Mouse (Mus musculus) stomach, embryonic 14.5 days (tissue): ENCODE data around the gene Mfge8. TPM values are rescaled to one million over a fixed set of nuclear protein-coding genes. Genes with fewer than 3 reads are reported as not detected.

Experiments
- ATAC-seq: fragments of 200-750 bp; cut with Nextera tagmentation; 2 replicates; pipeline ENCODE4 v1.8.0; 2017; ENCODE audit warnings: low read depth, moderate TSS enrichment; ENCODE audit not compliant: insufficient number of reproducible peaks, insufficient read depth, low FRiP score
- H3K27ac ChIP-seq: fragments of 300-500 bp; sonication (generic); 2 replicates; pipeline ENCODE4 v1.5.1; 2014; ENCODE audit warnings: mild to moderate bottlenecking, low read length, moderate library complexity, mixed read lengths
- H3K27me3 ChIP-seq: fragments of 300-500 bp; sonication (generic); 2 replicates; pipeline ENCODE4 v1.6.1; 2014; ENCODE audit warnings: low read length, control low read depth, mixed read lengths; ENCODE audit not compliant: control insufficient read depth, insufficient read depth
- H3K36me3 ChIP-seq: fragments of 300-500 bp; sonication (generic); 2 replicates; pipeline ENCODE4 v1.6.1; 2014; ENCODE audit warnings: mild to moderate bottlenecking, control low read depth, low read length, moderate library complexity, mixed read lengths; ENCODE audit not compliant: control insufficient read depth, insufficient read depth
- H3K4me1 ChIP-seq: fragments of 300-500 bp; sonication (generic); 2 replicates; pipeline ENCODE4 v1.6.1; 2014; ENCODE audit warnings: low read length, control low read depth, mixed read lengths; ENCODE audit not compliant: control insufficient read depth, insufficient read depth
- H3K4me2 ChIP-seq: fragments of 300-500 bp; sonication (generic); replicated peaks from 2 replicates; pipeline ENCODE4 v1.6.1; 2014; ENCODE audit warnings: low read depth, low read length, control low read depth
- H3K4me3 ChIP-seq: fragments of 300-500 bp; sonication (generic); 2 replicates; pipeline ENCODE4 v1.5.1; 2014; ENCODE audit warnings: low read depth, low read length, control low read depth
- H3K9ac ChIP-seq: fragments of 300-500 bp; sonication (generic); replicated peaks from 2 replicates; pipeline ENCODE4 v1.6.1; 2014; ENCODE audit warnings: low read depth, mild to moderate bottlenecking, control low read depth, low read length, moderate library complexity, mixed read lengths
- H3K9me3 ChIP-seq: fragments of 300-500 bp; sonication (generic); 2 replicates; pipeline ENCODE4 v1.6.1; 2016; ENCODE audit warnings: low read depth, low read length, control low read depth; ENCODE audit not compliant: control insufficient read depth
- WGBS: fragments of 180-500 bp; shearing (Covaris S2); extraction: QIAGEN DNeasy Blood & Tissue Kit; methylation state at CpG from one replicate; pipeline ENCODE4 v1.1.7; 2014; 5-methylcytosine and 5-hydroxymethylcytosine counted together
- polyA plus RNA-seq: library from polyadenylated mRNA; unstranded; fragments of >200 nt; fragmentation: Nextera tagmentation; extraction: Ambion mirVana; gene quantifications from 2 replicates; pipeline ENCODE4 v1.2.1, GENCODE M21; 2014

The Mfge8 gene
- polyA plus RNA-seq, 1 experiment from 2014 or later, result 273 TPM

GRCm38 (mm10) chr7:79173800-79174199 lies 24.9 kb upstream of the Mfge8 start:
- no peaks in the 10 kb centered on the region for H3K9me3 ChIP-seq
- 65% methylated on average over 3 of the region's 3 CpGs for WGBS
- no peaks in the 10 kb centered on the region for H3K27me3 ChIP-seq
- no peak overlapping the region for H3K27ac ChIP-seq
- no peaks in the 10 kb centered on the region for H3K4me1 ChIP-seq
- no peak overlapping the region for H3K4me2 ChIP-seq
- H3K36me3 ChIP-seq, result no peaks in the 10 kb centered on the region
- no peak overlapping the region for H3K4me3 ChIP-seq
- no peak overlapping the region for H3K9ac ChIP-seq
- no peak for ATAC-seq

GRCm38 (mm10) chr7:79171782-79172181 lies 22.9 kb upstream of the Mfge8 start:
- Histone ChIP-seq H3K4me1 (no peaks in the 10 kb centered on the region), H3K36me3 (no peaks in the 10 kb centered on the region), H3K4me2 (no peak overlapping the region), H3K4me3 (no peak overlapping the region), H3K9me3 (no peaks in the 10 kb centered on the region), H3K27me3 (no peaks in the 10 kb centered on the region), H3K27ac (no peak overlapping the region), H3K9ac (no peak overlapping the region)
- no peak for ATAC-seq
- WGBS, result 69% methylated on average over 1 of the region's 1 CpGs

GRCm38 (mm10) chr7:79167006-79167562 lies 18.2 kb upstream of the Mfge8 start:
- H3K9me3 ChIP-seq, result peaks cover 3% of the 10 kb centered on the region; the same call in 1 of the 2 replicates
- WGBS, result 74% methylated on average over 14 of the region's 14 CpGs
- no peak for ATAC-seq
- no peaks in the 10 kb centered on the region for H3K4me1 ChIP-seq
- H3K36me3 ChIP-seq, result no peaks in the 10 kb centered on the region
- H3K9ac ChIP-seq, result no peak overlapping the region
- no peak overlapping the region; the same call in 1 of the 2 replicates for H3K27ac ChIP-seq
- no peak overlapping the region for H3K4me2 ChIP-seq
- no peak overlapping the region for H3K4me3 ChIP-seq
- H3K27me3 ChIP-seq, result no peaks in the 10 kb centered on the region

GRCm38 (mm10) chr7:79159406-79159805 lies 10.5 kb upstream of the Mfge8 start:
- Histone ChIP-seq H3K9ac (no peak overlapping the region), H3K36me3 (no peaks in the 10 kb centered on the region), H3K4me1 (no peaks in the 10 kb centered on the region), H3K4me3 (no peak overlapping the region), H3K9me3 (peaks cover 3% of the 10 kb centered on the region; the same call in 1 of the 2 replicates), H3K27me3 (no peaks in the 10 kb centered on the region), H3K27ac (no peak overlapping the region), H3K4me2 (no peak overlapping the region)
- no peak for ATAC-seq
- WGBS, result 64% methylated on average over 1 of the region's 1 CpGs

DNA sequence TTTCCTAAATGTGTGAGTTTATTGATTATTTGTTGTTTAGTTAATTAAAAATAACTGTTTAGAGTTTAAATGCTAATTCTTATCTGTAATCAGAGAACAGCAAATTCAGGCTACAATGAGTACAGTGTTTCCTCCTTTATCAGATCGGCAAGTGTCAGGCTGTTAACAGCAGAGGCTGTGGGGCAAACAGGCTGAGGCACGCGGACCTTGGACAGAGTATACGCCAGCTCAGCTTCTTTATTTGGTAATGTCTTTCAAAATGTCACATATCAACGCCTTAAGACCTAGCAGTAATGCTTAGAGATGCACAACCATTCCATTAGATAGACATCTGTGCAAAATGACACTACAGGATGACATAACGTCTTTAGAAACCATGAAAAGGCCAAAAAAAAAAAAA lies 662 bp upstream of the Mfge8 start:
- Histone ChIP-seq H3K27ac (no peak overlapping the region), H3K4me2 (peak overlapping the region; percentile 90), H3K9ac (no peak overlapping the region), H3K27me3 (no peaks in the 10 kb centered on the region), H3K36me3 (peaks cover 8% of the 10 kb centered on the region), H3K4me3 (no peak overlapping the region), H3K4me1 (peaks cover 19% of the 10 kb centered on the region; the same call in 1 of the 2 replicates), H3K9me3 (no peaks in the 10 kb centered on the region)
- 62% methylated on average over 6 of the region's 6 CpGs for WGBS
- ATAC-seq, result no peak

- Histone ChIP-seq H3K36me3 (peaks cover 14% of the 10 kb centered on the region), H3K9me3 (no peaks in the 10 kb centered on the region), H3K27ac (peak overlapping the region; percentile 67; the same call in 1 of the 2 replicates), H3K9ac (peak overlapping the region; percentile 63), H3K4me2 (peak overlapping the region; percentile 90), H3K4me1 (peaks cover 19% of the 10 kb centered on the region; the same call in 1 of the 2 replicates), H3K27me3 (no peaks in the 10 kb centered on the region), H3K4me3 (peak overlapping the region; percentile 67)
- no peak for ATAC-seq
- under 1% methylated on average over 20 of the region's 20 CpGs for WGBS
Observed at GRCm38 (mm10) chr7:79147931-79148653, 768 bp downstream of the Mfge8 start.

- H3K4me3 ChIP-seq, result peak overlapping the region; percentile 67
- WGBS, result 47% methylated on average over 12 of the region's 12 CpGs
- ATAC-seq, result no peak
- no peaks in the 10 kb centered on the region for H3K27me3 ChIP-seq
- H3K27ac ChIP-seq, result no peak overlapping the region
- peak overlapping the region; percentile 63; the same call in 1 of the 2 replicates for H3K9ac ChIP-seq
- no peaks in the 10 kb centered on the region for H3K9me3 ChIP-seq
- peaks cover 19% of the 10 kb centered on the region; the same call in 1 of the 2 replicates for H3K4me1 ChIP-seq
- H3K36me3 ChIP-seq, result peaks cover 20% of the 10 kb centered on the region
- H3K4me2 ChIP-seq, result peak overlapping the region; percentile 90
Observed at GRCm38 (mm10) chr7:79147011-79147837, 1.6 kb downstream of the Mfge8 start.

- H3K27me3 ChIP-seq, result no peaks in the 10 kb centered on the region
- no peak overlapping the region for H3K4me3 ChIP-seq
- H3K9ac ChIP-seq, result no peak overlapping the region
- H3K36me3 ChIP-seq, result peaks cover 36% of the 10 kb centered on the region
- no peak overlapping the region for H3K4me2 ChIP-seq
- ATAC-seq, result no peak
- no peak overlapping the region for H3K27ac ChIP-seq
- H3K9me3 ChIP-seq, result no peaks in the 10 kb centered on the region
- no peaks in the 10 kb centered on the region for H3K4me1 ChIP-seq
- WGBS, result 35% methylated on average over 8 of the region's 8 CpGs
Observed at GRCm38 (mm10) chr7:79140897-79141296, 8.0 kb downstream of the Mfge8 start.
